Mouse (Mus musculus): ENCODE measurements around the gene Ier3. TPM values are rescaled to one million over a fixed set of nuclear protein-coding genes. Genes with fewer than 3 reads are reported as not detected.

The Ier3 gene
- polyA plus RNA-seq, 1 experiment from 2014 or later = 5.0 TPM

DNA sequence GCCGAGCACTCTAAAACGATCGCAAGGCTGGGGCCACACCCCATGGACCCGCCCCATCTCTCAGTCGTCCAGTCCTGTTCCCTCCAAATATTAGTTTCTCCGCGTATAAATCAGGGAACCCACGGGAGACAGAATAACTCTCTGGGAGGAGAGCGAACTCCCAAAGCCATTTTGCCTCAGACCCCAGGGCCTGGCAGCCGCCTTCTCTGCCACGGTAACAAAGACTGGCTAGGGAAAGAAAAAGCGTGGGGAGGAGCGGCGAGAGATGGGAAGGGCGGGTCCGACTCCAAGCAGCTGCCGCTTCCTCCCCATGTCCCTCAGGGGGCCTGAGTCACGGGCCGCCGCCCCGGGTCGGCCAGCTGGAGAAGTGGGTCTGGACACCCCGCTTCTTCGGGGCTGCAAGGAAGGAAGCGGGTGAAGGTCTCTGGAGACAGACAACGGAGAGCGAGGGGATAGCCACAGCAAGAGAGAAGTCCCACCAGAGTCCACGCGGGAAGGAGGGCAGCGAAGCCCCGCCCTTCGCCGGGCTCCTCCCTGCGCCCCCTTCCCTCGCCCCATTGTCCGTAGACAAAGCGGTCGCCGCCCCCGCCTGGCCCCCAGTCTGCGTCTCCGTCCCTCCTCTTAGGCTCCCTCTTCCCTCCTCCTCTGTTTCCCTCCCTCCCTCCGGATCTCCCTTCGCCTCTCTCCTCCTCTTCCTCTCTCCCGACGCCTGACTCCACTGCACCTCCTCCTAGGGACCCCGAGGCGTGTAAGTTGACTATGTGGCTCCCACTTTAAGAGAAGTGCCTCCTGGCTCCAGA, 44.2 kb downstream of the Ier3 start, which contains the start of gene Ppp1r18:
TSS of gene Ppp1r18 (plus strand) at position 113 of the 800 bp plus-strand sequence.
- Histone ChIP-seq H3K4me1 (ENCODE audit: control insufficient read depth, insufficient read depth, low read length) (peaks cover 36% of the 10 kb centered on the region), H3K27me3 (replicated peaks; ENCODE audit: control insufficient read depth, insufficient read depth, low read length) (no peaks in the 10 kb centered on the region), H3K9me3 (replicated peaks; ENCODE audit: control insufficient read depth, low read length) (no peaks in the 10 kb centered on the region), H3K4me2 (ENCODE audit: low read length) (peak within 1 kb of the TSS; percentile 92), H3K9ac (ENCODE audit: low read length) (peak within 1 kb of the TSS; percentile 72), H3K4me3 (ENCODE audit: low read depth, low read length) (peak within 1 kb of the TSS; percentile 59), H3K36me3 (ENCODE audit: control insufficient read depth, insufficient read depth, low read length) (peaks cover 6% of the 10 kb centered on the region; the same call in 1 of the 2 replicates), H3K27ac (ENCODE audit: low read depth, low read length) (peak within 1 kb of the TSS; percentile 96)
- ATAC-seq (peak; percentile 68), DNase-seq (ENCODE audit: low spot score) (peak; percentile 84)
- WGBS = under 1% methylated on average over 45 of the region's 48 CpGs

DNA sequence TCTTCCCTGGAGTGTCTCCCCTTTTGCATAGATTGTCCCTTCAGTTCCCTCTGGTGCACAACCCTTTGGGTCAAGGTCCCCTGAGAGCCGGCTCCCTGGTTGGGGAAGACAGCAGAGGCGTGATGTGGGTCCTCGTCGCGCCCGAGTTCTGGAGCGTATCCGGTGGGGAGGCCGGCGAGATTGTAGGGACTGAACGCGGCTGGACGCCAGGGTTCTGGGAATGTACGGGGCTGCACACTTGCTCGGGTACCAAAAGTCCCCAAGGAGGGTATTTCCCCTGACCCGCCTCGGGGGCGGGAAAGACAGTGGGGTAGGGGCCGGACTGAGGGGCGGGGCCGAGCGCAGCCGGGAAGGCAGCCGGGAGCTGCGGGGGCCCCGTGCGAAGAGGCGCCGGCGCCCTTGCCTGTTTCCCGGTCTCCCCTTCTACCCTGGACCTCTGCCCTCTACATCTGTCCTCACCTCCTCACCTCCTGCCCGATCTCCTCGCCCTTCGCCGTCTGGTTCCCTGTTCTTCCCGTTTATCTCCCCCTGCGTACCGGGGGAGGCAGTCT, 44.9 kb downstream of the Ier3 start:
- Histone ChIP-seq H3K36me3 (ENCODE audit: control insufficient read depth, insufficient read depth, low read length) (peaks cover 13% of the 10 kb centered on the region), H3K9me3 (replicated peaks; ENCODE audit: control insufficient read depth, low read length) (peaks cover 3% of the 10 kb centered on the region; the same call in 1 of the 2 replicates), H3K27ac (ENCODE audit: low read depth, low read length) (peak overlapping the region; percentile 96), H3K4me2 (ENCODE audit: low read length) (peak overlapping the region; percentile 92), H3K4me1 (ENCODE audit: control insufficient read depth, insufficient read depth, low read length) (peaks cover 36% of the 10 kb centered on the region), H3K4me3 (ENCODE audit: low read depth, low read length) (peak overlapping the region; percentile 59), H3K27me3 (replicated peaks; ENCODE audit: control insufficient read depth, insufficient read depth, low read length) (no peaks in the 10 kb centered on the region), H3K9ac (ENCODE audit: low read length) (peak overlapping the region; percentile 72)
- DNase-seq (ENCODE audit: low spot score) (peak; percentile 61), ATAC-seq (peak; percentile 38)
- 0% methylated on average over 35 of the region's 38 CpGs for WGBS

DNA sequence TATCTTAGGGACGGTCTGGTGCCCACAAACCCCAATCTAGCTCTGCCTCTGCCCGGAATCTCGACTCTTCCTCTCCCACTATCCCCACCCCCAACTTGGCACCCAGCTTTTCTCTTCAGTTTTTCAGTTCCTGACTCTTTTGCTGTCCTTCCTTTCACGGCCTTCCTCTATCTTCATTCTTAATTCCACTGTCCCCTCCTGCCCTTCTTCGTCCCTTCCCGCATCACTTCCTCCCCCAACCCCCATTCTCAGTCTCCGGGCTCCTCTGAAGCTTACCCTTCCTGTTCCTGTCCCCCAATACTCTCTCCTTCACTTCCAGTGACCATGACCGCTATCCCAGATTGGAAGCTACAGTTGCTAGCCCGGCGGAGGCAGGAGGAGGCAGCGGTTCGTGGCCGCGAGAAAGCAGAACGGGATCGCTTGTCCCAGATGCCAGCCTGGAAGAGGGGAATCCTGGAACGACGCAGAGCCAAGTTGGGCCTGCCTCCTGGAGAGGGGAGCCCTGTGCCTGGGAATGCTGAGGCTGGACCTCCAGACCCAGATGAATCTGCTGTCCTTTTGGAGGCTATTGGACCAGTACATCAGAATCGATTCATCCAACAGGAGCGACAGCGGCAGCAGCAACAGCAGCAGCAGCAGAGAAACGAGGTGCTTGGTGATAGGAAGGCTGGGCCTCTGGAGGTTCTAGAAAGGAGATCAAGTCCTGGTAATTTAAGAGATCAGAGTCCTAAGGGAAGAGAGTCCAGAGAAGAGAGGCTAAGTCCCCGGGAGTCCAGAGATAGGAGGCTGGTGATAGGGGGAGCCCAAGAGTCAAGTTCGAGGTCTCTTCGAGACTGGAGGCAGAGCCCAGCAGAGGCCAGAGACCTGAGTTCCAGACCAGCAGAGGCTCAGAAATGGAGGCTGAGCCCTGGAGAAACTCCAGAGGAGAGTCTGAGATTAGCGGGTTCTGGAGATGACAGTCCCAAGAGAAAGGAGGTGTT, 45.7 kb downstream of the Ier3 start:
- Histone ChIP-seq H3K27ac (ENCODE audit: low read depth, low read length) (peak overlapping the region; percentile 96), H3K9ac (ENCODE audit: low read length) (peak overlapping the region; percentile 72), H3K4me1 (ENCODE audit: control insufficient read depth, insufficient read depth, low read length) (peaks cover 33% of the 10 kb centered on the region), H3K4me2 (ENCODE audit: low read length) (peak overlapping the region; percentile 92), H3K9me3 (replicated peaks; ENCODE audit: control insufficient read depth, low read length) (peaks cover 4% of the 10 kb centered on the region; the same call in 1 of the 2 replicates), H3K36me3 (ENCODE audit: control insufficient read depth, insufficient read depth, low read length) (peaks cover 14% of the 10 kb centered on the region), H3K27me3 (replicated peaks; ENCODE audit: control insufficient read depth, insufficient read depth, low read length) (no peaks in the 10 kb centered on the region), H3K4me3 (ENCODE audit: low read depth, low read length) (peak overlapping the region; percentile 59)
- ATAC-seq (no peak), DNase-seq (ENCODE audit: low spot score) (peak; percentile 28)
- WGBS = 8% methylated on average over 26 of the region's 26 CpGs

GRCm38 (mm10) chr17:35868165-35868820, 46.8 kb downstream of the Ier3 start:
- H3K9ac ChIP-seq (ENCODE audit: low read length) = peak overlapping the region; percentile 72
- peak overlapping the region; percentile 21; the same call in 1 of the 2 replicates for H3K27ac ChIP-seq (ENCODE audit: low read depth, low read length)
- H3K27me3 ChIP-seq (replicated peaks; ENCODE audit: control insufficient read depth, insufficient read depth, low read length) = no peaks in the 10 kb centered on the region
- H3K9me3 ChIP-seq (replicated peaks; ENCODE audit: control insufficient read depth, low read length) = peaks cover 4% of the 10 kb centered on the region; the same call in 1 of the 2 replicates
- H3K36me3 ChIP-seq (ENCODE audit: control insufficient read depth, insufficient read depth, low read length) = peaks cover 19% of the 10 kb centered on the region
- H3K4me2 ChIP-seq (ENCODE audit: low read length) = peak overlapping the region; percentile 92
- peaks cover 33% of the 10 kb centered on the region for H3K4me1 ChIP-seq (ENCODE audit: control insufficient read depth, insufficient read depth, low read length)
- H3K4me3 ChIP-seq (ENCODE audit: low read depth, low read length) = peak overlapping the region; percentile 59
- WGBS = 40% methylated on average over 14 of the region's 17 CpGs
- DNase-seq (ENCODE audit: low spot score) (no peak), ATAC-seq (no peak)

- peaks cover 33% of the 10 kb centered on the region for H3K4me1 ChIP-seq (ENCODE audit: control insufficient read depth, insufficient read depth, low read length)
- no peak for DNase-seq (ENCODE audit: low spot score)
- peaks cover 19% of the 10 kb centered on the region for H3K36me3 ChIP-seq (ENCODE audit: control insufficient read depth, insufficient read depth, low read length)
- H3K4me3 ChIP-seq (ENCODE audit: low read depth, low read length) = peak overlapping the region; percentile 59
- 4% methylated on average over 7 of the region's 7 CpGs for WGBS
- H3K9ac ChIP-seq (ENCODE audit: low read length) = peak overlapping the region; percentile 72
- peak overlapping the region; percentile 92 for H3K4me2 ChIP-seq (ENCODE audit: low read length)
- no peaks in the 10 kb centered on the region for H3K27me3 ChIP-seq (replicated peaks; ENCODE audit: control insufficient read depth, insufficient read depth, low read length)
- ATAC-seq = no peak
- peaks cover 4% of the 10 kb centered on the region; the same call in 1 of the 2 replicates for H3K9me3 ChIP-seq (replicated peaks; ENCODE audit: control insufficient read depth, low read length)
- H3K27ac ChIP-seq (ENCODE audit: low read depth, low read length) = no peak overlapping the region
These were observed 47.5 kb downstream of the Ier3 start for GRCm38 (mm10) chr17:35868961-35869345.

DNA sequence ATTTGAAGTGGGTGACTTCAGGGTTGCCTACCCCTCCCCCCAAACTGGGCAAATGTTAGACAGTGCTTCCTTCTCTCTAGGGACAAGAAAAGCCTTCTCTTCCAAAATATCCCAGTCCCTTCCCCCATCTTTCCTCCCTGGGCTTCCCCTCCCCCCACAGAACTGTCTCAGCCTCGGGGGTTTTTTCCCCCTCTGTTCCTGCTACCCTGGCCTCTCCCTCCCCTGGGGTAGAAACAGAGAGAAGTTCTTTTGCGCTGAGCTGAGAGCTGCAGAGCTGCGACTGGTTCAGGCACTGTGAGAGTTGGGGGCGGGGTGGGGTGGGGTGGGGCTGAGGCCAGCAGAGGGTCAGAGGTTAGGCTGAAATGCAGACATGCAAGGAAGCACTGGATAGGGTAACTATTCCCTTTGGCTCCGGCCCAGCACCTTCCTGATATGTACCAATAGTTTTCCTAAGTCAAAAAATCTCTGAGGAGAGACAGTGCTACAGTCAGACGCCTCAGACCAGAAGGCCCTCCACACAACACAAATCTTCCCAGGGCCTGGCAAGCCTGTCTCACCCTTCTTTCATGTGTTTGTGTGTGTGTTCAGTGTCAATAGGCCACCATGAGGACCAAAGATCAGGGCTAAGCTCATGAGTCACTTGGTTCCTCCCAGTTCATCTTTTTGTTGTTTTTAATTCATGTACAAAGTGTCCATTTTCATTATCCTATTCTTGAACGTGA, 48.0 kb downstream of the Ier3 start:
- no peak for ATAC-seq
- Histone ChIP-seq H3K9me3 (replicated peaks; ENCODE audit: control insufficient read depth, low read length) (peaks cover 4% of the 10 kb centered on the region; the same call in 1 of the 2 replicates), H3K27me3 (replicated peaks; ENCODE audit: control insufficient read depth, insufficient read depth, low read length) (no peaks in the 10 kb centered on the region), H3K36me3 (ENCODE audit: control insufficient read depth, insufficient read depth, low read length) (peaks cover 25% of the 10 kb centered on the region), H3K27ac (ENCODE audit: low read depth, low read length) (peak overlapping the region; percentile 55; the same call in 1 of the 2 replicates), H3K4me1 (ENCODE audit: control insufficient read depth, insufficient read depth, low read length) (peaks cover 33% of the 10 kb centered on the region), H3K9ac (ENCODE audit: low read length) (peak overlapping the region; percentile 72), H3K4me2 (ENCODE audit: low read length) (peak overlapping the region; percentile 92), H3K4me3 (ENCODE audit: low read depth, low read length) (peak overlapping the region; percentile 59)
- peak; percentile 10 for DNase-seq (ENCODE audit: low spot score)
- WGBS = 3% methylated on average over 7 of the region's 7 CpGs

GRCm38 (mm10) chr17:35870151-35870883, 48.8 kb downstream of the Ier3 start:
- Histone ChIP-seq H3K27ac (ENCODE audit: low read depth, low read length) (peak overlapping the region; percentile 18; the same call in 1 of the 2 replicates), H3K9me3 (replicated peaks; ENCODE audit: control insufficient read depth, low read length) (peaks cover 4% of the 10 kb centered on the region; the same call in 1 of the 2 replicates), H3K4me2 (ENCODE audit: low read length) (peak overlapping the region; percentile 92), H3K36me3 (ENCODE audit: control insufficient read depth, insufficient read depth, low read length) (peaks cover 33% of the 10 kb centered on the region), H3K4me1 (ENCODE audit: control insufficient read depth, insufficient read depth, low read length) (peaks cover 33% of the 10 kb centered on the region), H3K4me3 (ENCODE audit: low read depth, low read length) (peak overlapping the region; percentile 59), H3K27me3 (replicated peaks; ENCODE audit: control insufficient read depth, insufficient read depth, low read length) (no peaks in the 10 kb centered on the region), H3K9ac (ENCODE audit: low read length) (peak overlapping the region; percentile 72)
- DNase-seq (ENCODE audit: low spot score) = no peak
- ATAC-seq = no peak
- WGBS = 76% methylated on average over 9 of the region's 9 CpGs

Measured in forebrain, embryonic 14.5 days (tissue).